Mouse (Mus musculus) myocyte (in vitro differentiated cells): Measurements from ENCODE around the gene Hmgxb4.

ENCODE experiments used
- CEBPB ChIP-seq: IDR thresholded peaks from 2 replicates; pipeline ENCODE4 v1.6.1; 2011; ENCODE audit warnings: mild to moderate bottlenecking, moderate library complexity; ENCODE audit not compliant: poor library complexity, insufficient read depth, severe bottlenecking
- E2F4 ChIP-seq: IDR thresholded peaks from one replicate; pipeline ENCODE4 v1.6.1; 2011; ENCODE audit warnings: mild to moderate bottlenecking, control low read depth, moderate library complexity; ENCODE audit not compliant: insufficient read depth
- MAX ChIP-seq: IDR thresholded peaks from one replicate; pipeline ENCODE4 v1.6.1; 2011; ENCODE audit warnings: low read depth, mild to moderate bottlenecking, control low read depth
- MYOD1 ChIP-seq, 3 experiments: IDR thresholded peaks; one replicate each; pipeline ENCODE4 v1.6.1; 2011; ENCODE audit warnings: control low read depth in 2 of 3, low read depth in 2 of 3, mild to moderate bottlenecking in 2 of 3, moderate library complexity in 1 of 3; ENCODE audit not compliant: insufficient read length in 2 of 3, control insufficient read depth in 1 of 3
- MYOG ChIP-seq, 3 experiments: IDR thresholded peaks; one replicate each; pipeline ENCODE4 v1.6.1; 2011; ENCODE audit warnings: control low read depth in 2 of 3, low read depth in 2 of 3, mild to moderate bottlenecking in 2 of 3; ENCODE audit not compliant: insufficient read length in 2 of 3, control insufficient read depth in 1 of 3, insufficient read depth in 1 of 3
- POLR2A ChIP-seq: IDR thresholded peaks from one replicate; pipeline ENCODE4 v1.6.1; 2011; ENCODE audit warnings: low read depth, mild to moderate bottlenecking, control low read depth, moderate library complexity; ENCODE audit not compliant: insufficient read length
- POLR2AphosphoS2 ChIP-seq: IDR thresholded peaks from one replicate; pipeline ENCODE4 v1.6.1; 2011; ENCODE audit warnings: low read depth, control low read depth; ENCODE audit not compliant: insufficient read length
- REST ChIP-seq: IDR thresholded peaks from one replicate; pipeline ENCODE4 v1.6.1; 2011; ENCODE audit warnings: mild to moderate bottlenecking, control low read depth, moderate library complexity; ENCODE audit not compliant: insufficient read depth, insufficient read length
- SRF ChIP-seq: IDR thresholded peaks from one replicate; pipeline ENCODE4 v1.6.1; 2011; ENCODE audit warnings: low read depth; ENCODE audit not compliant: control insufficient read depth, insufficient read length
- TCF12 ChIP-seq: IDR thresholded peaks from one replicate; pipeline ENCODE4 v1.6.1; 2011; ENCODE audit warnings: mild to moderate bottlenecking, control low read depth; ENCODE audit not compliant: poor library complexity, insufficient read depth, severe bottlenecking
- TCF3 ChIP-seq: IDR thresholded peaks from one replicate; pipeline ENCODE4 v1.6.1; 2011; ENCODE audit warnings: low read depth, control low read depth; ENCODE audit not compliant: insufficient read length
- USF1 ChIP-seq: IDR thresholded peaks from one replicate; pipeline ENCODE4 v1.6.1; 2011; ENCODE audit warnings: low read depth, mild to moderate bottlenecking, control low read depth, moderate library complexity

GRCm38 (mm10) chr8:75025809-75026208 is 32.7 kb downstream of the Hmgxb4 start:
- no peak for TF ChIP-seq MAX
- TF ChIP-seq E2F4 = no peak
- TF ChIP-seq POLR2A = no peak
- TF ChIP-seq MYOD1 (IDR thresholded peaks at IDR 0.05; ENCODE audit: control insufficient read depth in 1 of 3, insufficient read length in 2 of 3, low read depth in 2 of 3) = no peak
- TF ChIP-seq USF1 = no peak
- TF ChIP-seq MYOG (IDR thresholded peaks at IDR 0.05; ENCODE audit: control insufficient read depth in 1 of 3, insufficient read depth in 1 of 3, insufficient read length in 2 of 3, low read depth in 2 of 3) = no peak
- TF ChIP-seq CEBPB = no peak
- no peak for TF ChIP-seq POLR2AphosphoS2
- TF ChIP-seq TCF3 = no peak
- no peak for TF ChIP-seq TCF12
- TF ChIP-seq REST = no peak
- no peak for TF ChIP-seq SRF
